Mouse (Mus musculus): ENCODE results near the gene Copb1. TPM values are rescaled to one million over a fixed set of nuclear protein-coding genes. Genes with fewer than 3 reads are reported as not detected.

Gene Copb1
- polyA plus RNA-seq (2015; fragmentation: Nextera tagmentation; extraction: Ambion mirVana), result 90.6 and 110 TPM in 2 replicates

- H3K27me3 ChIP-seq, result no peaks in the 10 kb centered on the region
- peak within 1 kb of the TSS; percentile 97 for H3K4me3 ChIP-seq
- H3K36me3 ChIP-seq, result peaks cover 24% of the 10 kb centered on the region
- H3K9ac ChIP-seq, result peak within 1 kb of the TSS; percentile 96
- ATAC-seq (ENCODE audit: low read depth), result peak; percentile 100
- H3K27ac ChIP-seq (replicated peaks), result peak within 1 kb of the TSS; percentile 71
- WGBS, result 3% methylated on average over 74 of the region's 75 CpGs
- H3K4me1 ChIP-seq (replicated peaks), result peaks cover 12% of the 10 kb centered on the region
- H3K9me3 ChIP-seq, result no peaks in the 10 kb centered on the region
- peak within 1 kb of the TSS; percentile 65 for H3K4me2 ChIP-seq
Measured at GRCm38 (mm10) chr7:114253885-114254833, at the start of gene Copb1. Copb1 (minus strand) TSS chr7:114254711.

GRCm38 (mm10) chr7:114301293-114301782, 46.8 kb upstream of the Copb1 start:
- Histone ChIP-seq H3K27ac (replicated peaks) (no peak overlapping the region), H3K4me2 (no peak overlapping the region), H3K36me3 (no peaks in the 10 kb centered on the region), H3K4me1 (replicated peaks) (no peaks in the 10 kb centered on the region), H3K27me3 (no peaks in the 10 kb centered on the region), H3K9ac (no peak overlapping the region), H3K4me3 (no peak overlapping the region), H3K9me3 (no peaks in the 10 kb centered on the region)
- WGBS, result 65% methylated on average over 4 of the region's 4 CpGs
- no peak for ATAC-seq (ENCODE audit: low read depth)

- no peak overlapping the region for H3K4me3 ChIP-seq
- no peak overlapping the region for H3K27ac ChIP-seq (replicated peaks)
- no peaks in the 10 kb centered on the region for H3K27me3 ChIP-seq
- no peak for ATAC-seq (ENCODE audit: low read depth)
- no peak overlapping the region for H3K4me2 ChIP-seq
- H3K9me3 ChIP-seq, result no peaks in the 10 kb centered on the region
- H3K36me3 ChIP-seq, result no peaks in the 10 kb centered on the region
- no peak overlapping the region for H3K9ac ChIP-seq
- H3K4me1 ChIP-seq (replicated peaks), result no peaks in the 10 kb centered on the region
- WGBS, result 87% methylated on average over 2 of the region's 2 CpGs
Measured at GRCm38 (mm10) chr7:114300782-114301181, 46.3 kb upstream of the Copb1 start.

- H3K4me2 ChIP-seq, result no peak overlapping the region
Measured at GRCm38 (mm10) chr7:114299247-114299646, 44.7 kb upstream of the Copb1 start.

GRCm38 (mm10) chr7:114294698-114295097, 40.2 kb upstream of the Copb1 start:
- H3K27me3 ChIP-seq, result no peaks in the 10 kb centered on the region
- no peaks in the 10 kb centered on the region for H3K9me3 ChIP-seq
- H3K36me3 ChIP-seq, result no peaks in the 10 kb centered on the region
- no peak overlapping the region for H3K4me3 ChIP-seq
- no peak for ATAC-seq (ENCODE audit: low read depth)
- H3K27ac ChIP-seq (replicated peaks), result no peak overlapping the region
- no peak overlapping the region for H3K4me2 ChIP-seq
- H3K4me1 ChIP-seq (replicated peaks), result peaks cover 16% of the 10 kb centered on the region; the same call in 1 of the 2 replicates
- 85% methylated on average over 5 of the region's 5 CpGs for WGBS
- no peak overlapping the region for H3K9ac ChIP-seq

More at GRCm38 (mm10) chr7:114299247-114299646, 44.7 kb upstream of the Copb1 start:
- Histone ChIP-seq H3K9ac (no peak overlapping the region), H3K36me3 (no peaks in the 10 kb centered on the region), H3K9me3 (no peaks in the 10 kb centered on the region), H3K27me3 (no peaks in the 10 kb centered on the region), H3K4me1 (replicated peaks) (no peaks in the 10 kb centered on the region), H3K27ac (replicated peaks) (no peak overlapping the region), H3K4me3 (no peak overlapping the region)
- no peak for ATAC-seq (ENCODE audit: low read depth)
- WGBS, result 68% methylated on average over 4 of the region's 4 CpGs

GRCm38 (mm10) chr7:114293903-114294302, 39.4 kb upstream of the Copb1 start:
- 83% methylated on average over 5 of the region's 5 CpGs for WGBS
- H3K36me3 ChIP-seq, result no peaks in the 10 kb centered on the region
- no peak for ATAC-seq (ENCODE audit: low read depth)
- H3K9ac ChIP-seq, result no peak overlapping the region
- H3K27ac ChIP-seq (replicated peaks), result no peak overlapping the region
- no peak overlapping the region for H3K4me3 ChIP-seq
- no peaks in the 10 kb centered on the region for H3K9me3 ChIP-seq
- no peak overlapping the region for H3K4me2 ChIP-seq
- no peaks in the 10 kb centered on the region for H3K27me3 ChIP-seq
- H3K4me1 ChIP-seq (replicated peaks), result peaks cover 16% of the 10 kb centered on the region; the same call in 1 of the 2 replicates

- Histone ChIP-seq H3K4me2 (peak overlapping the region; percentile 30), H3K9ac (0 out of 2 replicates have a peak overlapping the region, but pooled peaks have one; percentile 26), H3K27me3 (no peaks in the 10 kb centered on the region), H3K27ac (replicated peaks) (no peak overlapping the region), H3K36me3 (no peaks in the 10 kb centered on the region), H3K4me1 (replicated peaks) (peaks cover 16% of the 10 kb centered on the region; the same call in 1 of the 2 replicates), H3K9me3 (no peaks in the 10 kb centered on the region), H3K4me3 (no peak overlapping the region)
- no peak for ATAC-seq (ENCODE audit: low read depth)
- WGBS, result 21% methylated on average over 12 of the region's 12 CpGs
Measured at GRCm38 (mm10) chr7:114292501-114292971, 38.0 kb upstream of the Copb1 start.

- H3K27me3 ChIP-seq, result no peaks in the 10 kb centered on the region
- no peak overlapping the region for H3K4me2 ChIP-seq
- H3K4me1 ChIP-seq (replicated peaks), result peaks cover 16% of the 10 kb centered on the region; the same call in 1 of the 2 replicates
- no peak overlapping the region for H3K27ac ChIP-seq (replicated peaks)
- no peaks in the 10 kb centered on the region for H3K36me3 ChIP-seq
- WGBS, result 38% methylated on average over 15 of the region's 15 CpGs
- ATAC-seq (ENCODE audit: low read depth), result no peak
- H3K9me3 ChIP-seq, result no peaks in the 10 kb centered on the region
- no peak overlapping the region for H3K4me3 ChIP-seq
- H3K9ac ChIP-seq, result no peak overlapping the region
Measured at GRCm38 (mm10) chr7:114291461-114292335, 37.2 kb upstream of the Copb1 start.

GRCm38 (mm10) chr7:114290078-114290506, 35.6 kb upstream of the Copb1 start:
- 72% methylated on average over 5 of the region's 5 CpGs for WGBS
- H3K36me3 ChIP-seq, result no peaks in the 10 kb centered on the region
- H3K4me2 ChIP-seq, result no peak overlapping the region
- no peak overlapping the region for H3K27ac ChIP-seq (replicated peaks)
- H3K9ac ChIP-seq, result no peak overlapping the region
- no peaks in the 10 kb centered on the region for H3K9me3 ChIP-seq
- H3K4me1 ChIP-seq (replicated peaks), result peaks cover 16% of the 10 kb centered on the region; the same call in 1 of the 2 replicates
- H3K4me3 ChIP-seq, result no peak overlapping the region
- H3K27me3 ChIP-seq, result no peaks in the 10 kb centered on the region
- ATAC-seq (ENCODE audit: low read depth), result no peak

GRCm38 (mm10) chr7:114284296-114284910, 29.9 kb upstream of the Copb1 start:
- H3K9me3 ChIP-seq, result no peaks in the 10 kb centered on the region
- no peak overlapping the region for H3K27ac ChIP-seq (replicated peaks)
- H3K4me1 ChIP-seq (replicated peaks), result no peaks in the 10 kb centered on the region
- H3K9ac ChIP-seq, result no peak overlapping the region
- no peak overlapping the region for H3K4me2 ChIP-seq
- 89% methylated on average over 14 of the region's 14 CpGs for WGBS
- no peaks in the 10 kb centered on the region for H3K27me3 ChIP-seq
- H3K4me3 ChIP-seq, result no peak overlapping the region
- H3K36me3 ChIP-seq, result no peaks in the 10 kb centered on the region
- ATAC-seq (ENCODE audit: low read depth), result no peak

GRCm38 (mm10) chr7:114283006-114283405, 28.5 kb upstream of the Copb1 start:
- no peaks in the 10 kb centered on the region for H3K27me3 ChIP-seq
- 77% methylated on average over 9 of the region's 9 CpGs for WGBS
- no peak for ATAC-seq (ENCODE audit: low read depth)
- H3K36me3 ChIP-seq, result no peaks in the 10 kb centered on the region
- no peak overlapping the region for H3K9ac ChIP-seq
- H3K4me1 ChIP-seq (replicated peaks), result no peaks in the 10 kb centered on the region
- no peak overlapping the region for H3K4me2 ChIP-seq
- H3K27ac ChIP-seq (replicated peaks), result no peak overlapping the region
- H3K9me3 ChIP-seq, result no peaks in the 10 kb centered on the region
- no peak overlapping the region for H3K4me3 ChIP-seq
